Mouse (Mus musculus) Patski (cell line): Measurements from ENCODE around the gene Abhd16b. TPM values are rescaled to one million over a fixed set of nuclear protein-coding genes. Genes with fewer than 3 reads are reported as not detected.
A peak's percentile ranks its signal among the peaks of the same experiment; 100 is the strongest.

ENCODE experiments used
- ATAC-seq: fragments of 100-300 bp; one replicate; pipeline ENCODE4 v1.8.0; 2021
- CTCF ChIA-PET: fragments of 350-600 bp; sonication (Branson Sonifier 250); formaldehyde crosslinking; loops from one replicate; lab custom pipeline; 2022; ENCODE audit warnings: inconsistent platforms; lab: Charles Lee
- POLR2A ChIA-PET: fragments of 350-600 bp; sonication (Branson Sonifier 250); formaldehyde crosslinking; loops from one replicate; lab custom pipeline; 2022; ENCODE audit warnings: antibody characterized with exemption, inconsistent platforms; lab: Charles Lee
- DNase-seq: peaks from one replicate; pipeline ENCODE4 v3.0.0-alpha.2; 2011; ENCODE audit warnings: low read depth, low spot score
- H3K27me3 ChIP-seq: fragments of 371-371 bp; one replicate; pipeline ENCODE4 v1.5.1; 2021
- CTCF ChIP-seq: fragments of 100-300 bp; IDR thresholded peaks from one replicate; pipeline ENCODE4 v1.5.1; 2021
- in situ Hi-C: fragments of 300-500 bp; cut with MboI; formaldehyde crosslinking; loops from 3 replicates; pipeline ENCODE4 v1.11.1; 2018; ENCODE audit warnings: low pct_unique_long_range_greater_than_20kb, mixed read lengths
- polyA plus RNA-seq: library from polyadenylated mRNA; unstranded; gene quantifications from one replicate; pipeline ENCODE4 v1.2.3, GENCODE M21; 2021

The Abhd16b gene
- polyA plus RNA-seq, 1 experiment from 2014 or later: 1.0 TPM

DNA sequence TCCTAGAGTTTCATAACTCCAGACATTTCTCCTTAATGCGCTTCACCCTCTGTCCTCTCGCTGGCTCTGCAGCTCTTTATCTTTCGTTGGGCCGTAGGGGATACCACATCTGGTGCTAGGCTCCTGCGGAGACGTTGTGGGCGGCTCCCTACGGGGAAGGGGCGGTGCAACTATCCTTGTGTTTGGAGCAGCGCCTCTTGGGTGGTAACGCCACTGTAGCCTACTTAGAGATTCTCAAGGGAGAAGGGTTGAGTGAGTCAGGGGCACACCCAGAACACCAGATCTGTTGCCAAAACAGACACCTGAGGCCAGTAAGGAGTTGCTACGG lies 4.5 kb downstream of the Abhd16b start:
- peak; percentile 43 for DNase-seq
- TF ChIP-seq CTCF: no peak
- in situ Hi-C loops: no loop called here
- H3K27me3 ChIP-seq: no peaks in the 10 kb centered on the region
- POLR2A ChIA-PET: interaction anchor here (0.6 kb wide), 1 partner anchor 14 kb away, joined by 3 read pairs; no protein-coding TSS in a partner anchor
- peak; percentile 81 for ATAC-seq
- CTCF ChIA-PET: interaction anchor here (1.1 to 3.6 kb wide), 8 partner anchors 12 to 108 kb away, joined by 3 to 44 read pairs (median 7); partner anchors contain the start of gene Dnajc5

DNA sequence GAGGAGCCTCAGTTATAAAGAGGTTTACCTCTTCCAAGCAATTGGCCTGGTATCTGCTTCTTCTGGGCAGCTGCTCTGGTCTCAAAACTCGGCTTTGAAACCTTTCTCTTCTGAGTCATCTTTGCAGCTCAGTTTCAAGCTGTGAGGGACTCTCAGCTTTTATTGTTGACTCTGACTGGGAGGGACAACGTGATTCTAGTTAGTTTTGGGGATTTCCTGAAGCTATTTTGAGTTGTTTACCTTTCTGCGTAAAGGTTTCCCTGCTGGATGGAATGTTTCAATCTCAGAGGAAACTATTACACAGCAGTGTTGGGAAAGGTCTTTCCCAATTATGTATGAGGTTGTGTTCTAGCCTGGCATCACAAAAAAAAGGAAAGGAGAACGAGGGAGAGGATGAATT lies 5.6 kb downstream of the Abhd16b start:
- in situ Hi-C loops: no loop called here
- H3K27me3 ChIP-seq: no peaks in the 10 kb centered on the region
- no peak for TF ChIP-seq CTCF
- ATAC-seq (no peak), DNase-seq (no peak)
- CTCF ChIA-PET: interaction anchor here (0.8 to 3.1 kb wide), 6 partner anchors 9 to 166 kb away, joined by 3 to 13 read pairs (median 6); no protein-coding TSS in a partner anchor
- POLR2A ChIA-PET: interaction anchor here (1.2 kb wide), 1 partner anchor 15 kb away, joined by 3 read pairs; no protein-coding TSS in a partner anchor

DNA sequence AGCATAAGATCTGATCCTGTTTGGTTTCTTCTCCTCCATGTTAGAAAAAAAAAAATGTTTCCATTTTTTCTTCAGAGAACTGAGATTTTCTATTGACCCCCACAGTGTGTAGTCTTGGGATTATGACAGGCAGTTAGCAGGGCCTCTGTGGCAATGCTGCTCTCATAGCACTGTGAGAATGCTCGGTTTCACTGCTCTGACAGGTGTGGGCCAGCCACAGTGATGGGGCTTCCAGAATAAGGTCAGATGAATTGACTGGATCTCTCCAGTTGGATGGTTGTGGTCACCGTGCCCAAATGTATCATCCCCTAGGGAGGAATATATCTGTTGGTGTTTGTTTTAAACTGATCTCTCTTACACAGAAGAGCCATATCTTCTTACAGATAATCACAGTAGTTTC lies 16.2 kb downstream of the Abhd16b start:
- DNase-seq (no peak), ATAC-seq (no peak)
- no peaks in the 10 kb centered on the region for H3K27me3 ChIP-seq
- no peak for TF ChIP-seq CTCF
- in situ Hi-C loops: no loop called here
- CTCF ChIA-PET: interaction anchor here (1.4 kb wide), 1 partner anchor 98 kb away, joined by 5 read pairs; no protein-coding TSS in a partner anchor
- POLR2A ChIA-PET: no interaction called here

DNA sequence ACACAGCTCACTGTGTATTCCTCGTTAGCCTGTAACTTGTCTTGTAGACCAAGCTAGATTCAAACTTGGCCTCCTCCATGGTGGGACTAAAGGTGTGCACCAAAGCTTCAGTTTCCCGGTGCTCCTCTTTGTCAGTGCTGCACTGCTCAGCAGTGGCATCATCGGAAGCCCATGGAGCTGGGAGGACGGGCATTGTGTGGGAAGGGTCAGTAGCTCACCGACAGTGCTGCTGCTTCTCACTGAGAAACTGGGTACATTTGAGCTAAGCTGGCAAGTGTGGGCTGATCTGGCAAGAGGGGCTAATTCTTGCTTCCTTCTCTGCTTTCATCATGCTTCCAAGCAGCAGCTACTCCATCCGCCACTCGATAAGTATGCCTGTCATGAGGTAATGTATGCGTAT lies 18.2 kb downstream of the Abhd16b start:
- ChIA-PET CTCF (interaction anchor here (0.7 to 1.3 kb wide), 5 partner anchors 8 to 100 kb away, joined by 3 to 4 read pairs (median 3); partner anchors contain the start of gene Tpd52l2), POLR2A (interaction anchor here (0.6 kb wide), 2 partner anchors 14 to 108 kb away, joined by 3 read pairs; no protein-coding TSS in a partner anchor)
- ATAC-seq: no peak
- in situ Hi-C loops: no loop called here
- TF ChIP-seq CTCF: no peak
- DNase-seq: no peak
- no peaks in the 10 kb centered on the region for H3K27me3 ChIP-seq

DNA sequence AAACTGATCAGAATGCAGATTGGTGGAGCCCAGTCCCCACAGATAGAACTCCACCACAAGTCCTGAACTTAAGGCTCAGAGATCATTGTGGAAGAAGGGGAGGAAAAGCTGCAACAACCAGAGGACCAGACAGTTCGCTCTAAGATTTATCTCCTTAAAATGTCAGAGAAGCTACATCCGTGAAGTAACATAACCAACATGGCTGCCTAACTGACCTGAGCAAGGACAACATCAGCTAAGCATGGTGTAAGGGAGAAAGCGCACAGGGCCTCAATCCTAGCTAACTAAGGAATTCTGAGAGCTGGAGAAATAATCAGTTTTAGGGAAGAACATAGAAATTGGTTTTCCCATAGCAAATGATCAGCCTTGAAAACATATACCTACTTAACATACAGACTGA lies 26.2 kb downstream of the Abhd16b start:
- DNase-seq: no peak

DNA sequence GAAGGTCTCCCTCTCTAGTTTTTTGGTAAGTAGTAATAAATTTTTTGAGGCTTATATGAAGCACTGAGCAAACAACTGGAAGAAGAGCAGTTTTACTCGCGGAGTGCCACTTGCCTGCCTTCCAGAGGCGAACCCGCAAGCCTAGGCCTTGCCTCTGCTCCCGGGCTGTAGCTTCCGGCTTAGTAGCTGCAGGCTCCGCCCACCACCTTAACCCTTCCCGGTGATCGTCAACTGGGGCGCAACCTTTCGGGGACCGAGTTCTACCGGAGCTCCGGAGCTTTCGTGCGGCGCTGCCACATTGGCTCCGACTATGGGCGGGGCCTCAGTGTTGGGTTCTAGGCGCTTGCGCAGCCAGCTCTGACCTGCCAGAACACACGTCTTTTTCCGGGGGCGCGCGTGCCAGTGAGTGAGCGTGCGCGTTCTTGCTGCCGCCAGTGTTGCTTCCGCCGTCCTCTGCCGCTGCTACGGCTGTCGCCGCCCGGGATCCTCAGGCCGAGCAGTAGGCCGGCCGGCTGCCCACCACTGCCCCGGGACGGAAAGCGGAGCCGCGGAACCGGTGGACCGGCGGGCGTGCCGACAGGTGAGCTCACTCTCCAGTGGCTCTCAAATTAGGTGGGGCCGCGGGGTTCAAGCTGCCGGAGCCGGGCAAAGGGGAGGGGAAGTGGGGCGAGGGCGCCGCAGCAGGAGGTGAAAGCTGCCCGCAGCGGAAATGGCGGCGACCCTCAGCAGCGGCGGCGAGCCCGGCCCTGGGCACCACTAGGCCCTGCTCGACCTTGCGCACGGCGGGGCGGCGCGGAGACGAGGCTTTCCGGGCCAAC lies 27.3 kb downstream of the Abhd16b start, which contains the start of gene Dnajc5:
TSS of gene Dnajc5 (plus strand) at position 368 of the 818 bp plus-strand sequence.
- ATAC-seq: peak; percentile 94
- no peaks in the 10 kb centered on the region for H3K27me3 ChIP-seq
- ChIA-PET CTCF (interaction anchor here (0.8 to 1.9 kb wide), 6 partner anchors 16 to 126 kb away, joined by 3 to 12 read pairs (median 6); partner anchors contain the start of gene Tpd52l2), POLR2A (interaction anchor here (0.6 to 1.9 kb wide), 11 partner anchors 11 to 209 kb away, joined by 3 to 8 read pairs (median 4); no protein-coding TSS in a partner anchor)
- TF ChIP-seq CTCF: no peak
- in situ Hi-C loops: no loop called here
- DNase-seq: peak; percentile 91

More for the DNA sequence above, 26.2 kb downstream of the Abhd16b start:
- in situ Hi-C loops: no loop called here
- ChIA-PET CTCF (interaction anchor here (0.8 to 3.2 kb wide), 11 partner anchors 8 to 160 kb away, joined by 3 to 13 read pairs (median 4); partner anchors contain the start of gene Tpd52l2), POLR2A (interaction anchor here (1.2 to 2.1 kb wide), 4 partner anchors 14 to 62 kb away, joined by 3 to 6 read pairs (median 4); no protein-coding TSS in a partner anchor)
- H3K27me3 ChIP-seq: no peaks in the 10 kb centered on the region
- no peak for ATAC-seq
- no peak for TF ChIP-seq CTCF

DNA sequence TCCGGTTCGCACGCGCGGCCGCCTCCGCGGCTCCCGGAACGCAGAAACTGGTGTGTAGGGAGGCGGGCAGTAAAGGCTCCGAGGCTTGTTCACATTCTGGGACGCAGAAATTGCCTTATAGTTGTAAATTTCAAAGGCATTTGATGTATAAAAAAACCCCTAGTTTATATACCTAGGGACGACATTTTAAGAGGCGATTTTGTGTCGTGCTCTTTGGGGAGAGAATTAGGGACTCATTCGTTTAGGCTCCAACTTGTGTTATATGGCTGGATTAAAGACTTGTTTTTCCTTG lies 27.9 kb downstream of the Abhd16b start:
- ChIA-PET POLR2A (interaction anchor here (0.7 to 1.9 kb wide), 4 partner anchors 47 to 80 kb away, joined by 3 to 8 read pairs (median 4); no protein-coding TSS in a partner anchor), CTCF (interaction anchor here (1.4 kb wide), 1 partner anchor 109 kb away, joined by 3 read pairs; no protein-coding TSS in a partner anchor)
- no peak for TF ChIP-seq CTCF
- in situ Hi-C loops: no loop called here
- ATAC-seq (no peak), DNase-seq (no peak)
- H3K27me3 ChIP-seq: no peaks in the 10 kb centered on the region

DNA sequence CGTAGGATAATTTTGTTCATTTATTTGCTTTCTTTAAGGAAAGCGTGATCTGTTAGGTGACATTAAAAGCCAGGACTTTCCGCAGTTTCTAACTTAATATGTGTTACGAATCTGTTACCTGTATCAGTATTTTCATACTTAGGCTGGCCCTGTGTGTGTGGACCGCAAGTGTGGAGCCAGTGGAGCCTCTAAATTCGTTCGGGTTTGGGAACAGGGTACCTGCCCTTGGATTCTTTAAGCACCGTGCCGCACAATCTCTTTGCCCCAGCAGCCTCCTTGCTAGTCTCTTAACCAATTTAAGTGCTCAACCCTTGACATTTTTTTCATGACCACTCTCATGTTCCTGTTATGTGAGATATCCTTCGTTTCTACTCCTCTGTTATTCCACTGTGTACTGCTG lies 28.5 kb downstream of the Abhd16b start:
- H3K27me3 ChIP-seq: no peaks in the 10 kb centered on the region
- TF ChIP-seq CTCF: no peak
- DNase-seq (no peak), ATAC-seq (no peak)
- in situ Hi-C loops: no loop called here
- CTCF ChIA-PET: interaction anchor here (1.4 to 3.0 kb wide), 3 partner anchors 13 to 110 kb away, joined by 3 to 26 read pairs (median 4); partner anchors contain the start of gene Samd10
- POLR2A ChIA-PET: interaction anchor here (1.5 to 1.9 kb wide), 2 partner anchors 47 to 79 kb away, joined by 4 to 8 read pairs; no protein-coding TSS in a partner anchor

DNA sequence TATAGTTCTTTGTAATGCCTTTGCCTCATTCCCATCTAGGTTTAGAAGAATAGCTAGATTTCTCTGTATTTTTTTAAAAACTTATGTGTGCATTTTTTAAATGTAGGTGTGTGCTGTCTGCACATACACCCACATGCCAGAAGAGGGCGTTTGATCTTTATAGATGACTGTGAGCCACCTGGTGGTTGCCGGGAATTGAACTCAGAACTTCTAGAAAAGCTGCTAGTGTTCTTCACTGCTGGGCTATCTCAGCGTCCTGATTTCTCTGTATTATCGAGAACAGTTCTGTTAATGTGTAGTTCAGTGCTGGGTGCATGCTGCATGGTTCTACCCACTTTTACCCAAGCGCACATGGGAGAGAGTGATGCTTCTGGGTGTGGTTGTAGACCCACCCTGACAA lies 29.8 kb downstream of the Abhd16b start:
- peak; percentile 90 for TF ChIP-seq CTCF
- ATAC-seq: no peak
- in situ Hi-C loops: no loop called here
- CTCF ChIA-PET: interaction anchor here (0.7 to 3.8 kb wide), 21 partner anchors 9 to 128 kb away, joined by 3 to 33 read pairs (median 5); partner anchors contain the start of genes Prpf6, Samd10 and Tpd52l2
- H3K27me3 ChIP-seq: no peaks in the 10 kb centered on the region
- no peak for DNase-seq
- POLR2A ChIA-PET: interaction anchor here (0.7 to 1.5 kb wide), 6 partner anchors 20 to 238 kb away, joined by 3 to 4 read pairs (median 4); no protein-coding TSS in a partner anchor

DNA sequence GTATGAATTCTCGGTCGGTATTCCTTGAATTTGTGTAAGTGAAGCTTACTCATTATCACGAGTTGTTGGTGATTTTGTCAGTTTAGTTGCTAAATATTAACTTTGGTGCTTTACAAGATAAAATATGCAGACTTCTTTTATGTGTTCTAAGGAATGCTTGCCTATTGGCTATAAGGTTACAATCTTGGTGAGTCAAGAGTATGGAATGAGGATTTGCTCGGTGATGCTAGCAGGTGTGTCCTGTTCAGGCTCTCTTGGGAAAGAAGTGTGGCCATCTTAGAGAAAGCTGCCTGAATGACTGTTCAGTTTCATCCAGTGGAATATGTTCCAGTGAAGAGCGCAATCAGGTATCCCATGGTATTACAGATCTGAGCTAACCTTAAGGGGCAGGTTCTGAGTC lies 32.5 kb downstream of the Abhd16b start:
- ChIA-PET CTCF (interaction anchor here (0.7 to 3.8 kb wide), 8 partner anchors 9 to 69 kb away, joined by 3 to 33 read pairs (median 4); no protein-coding TSS in a partner anchor), POLR2A (interaction anchor here (0.8 to 1.4 kb wide), 3 partner anchors 46 to 55 kb away, joined by 3 to 4 read pairs (median 3); no protein-coding TSS in a partner anchor)
- in situ Hi-C loops: no loop called here
- ATAC-seq (peak; percentile 95), DNase-seq (peak; percentile 73)
- H3K27me3 ChIP-seq: no peaks in the 10 kb centered on the region
- TF ChIP-seq CTCF: no peak
